Mouse (Mus musculus): ENCODE measurements at regions not wholly inside any gene's neighbourhood (a gene's known extent, or its start where the extent isn't known, plus 50 kb on each side); places are given as distances from the start of the nearest gene placed in this dataset.

DNA sequence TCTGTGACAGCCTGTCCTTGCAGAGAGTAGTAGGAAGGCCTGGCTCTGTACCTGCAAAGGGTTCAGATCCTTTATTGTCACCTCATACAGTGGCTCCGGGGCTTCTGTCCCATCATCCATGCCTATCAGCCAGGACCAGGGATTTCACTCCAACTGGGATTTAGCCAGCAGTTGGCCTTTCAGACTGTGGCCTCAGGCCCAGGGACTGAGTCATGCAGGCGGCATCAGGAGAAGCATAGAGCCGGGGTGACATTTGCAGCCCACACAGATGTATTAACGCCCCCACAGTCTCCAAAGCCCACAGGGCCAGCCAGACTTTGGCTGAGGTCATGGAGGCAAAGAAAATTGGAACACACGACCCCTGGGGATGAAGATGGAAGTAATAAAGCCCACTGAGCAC lies 222.9 kb downstream of the CK137956 start:
- 68% methylated on average over 5 of the region's 5 CpGs for WGBS
- Histone ChIP-seq H3K36me3 (no peaks in the 10 kb centered on the region), H3K4me3 (replicated peaks) (no peak overlapping the region), H3K27me3 (no peaks in the 10 kb centered on the region), H3K4me2 (no peak overlapping the region), H3K9ac (no peak overlapping the region), H3K27ac (no peak overlapping the region), H3K9me3 (replicated peaks) (no peaks in the 10 kb centered on the region), H3K4me1 (no peaks in the 10 kb centered on the region)
- ATAC-seq (replicated peaks; ENCODE audit: low FRiP score): no peak

DNA sequence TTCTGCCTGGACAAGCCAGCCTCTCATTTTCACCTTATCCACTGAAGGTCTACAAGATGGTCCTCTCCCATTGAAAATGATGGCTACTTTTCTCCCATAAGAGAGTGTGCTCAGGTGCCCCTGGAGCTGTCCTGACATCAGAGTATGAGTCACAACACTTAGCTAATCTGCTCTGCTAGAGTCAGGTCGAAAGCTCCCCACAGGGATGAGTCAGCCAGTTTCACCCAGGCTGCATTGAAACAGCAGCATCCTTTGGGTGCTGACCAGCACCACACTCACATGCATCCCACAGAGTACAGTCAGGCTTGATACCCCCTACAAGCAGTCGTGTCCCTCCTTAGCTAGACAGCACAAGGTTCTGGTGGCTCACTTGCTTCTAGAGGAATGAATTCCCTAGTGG lies 234.0 kb downstream of the CK137956 start:
- Histone ChIP-seq H3K9me3 (replicated peaks) (no peaks in the 10 kb centered on the region), H3K27ac (no peak overlapping the region), H3K4me3 (replicated peaks) (no peak overlapping the region), H3K27me3 (no peaks in the 10 kb centered on the region), H3K4me2 (no peak overlapping the region), H3K36me3 (no peaks in the 10 kb centered on the region), H3K9ac (no peak overlapping the region), H3K4me1 (no peaks in the 10 kb centered on the region)
- ATAC-seq (replicated peaks; ENCODE audit: low FRiP score): no peak
- WGBS: 73% methylated on average over 2 of the region's 2 CpGs

DNA sequence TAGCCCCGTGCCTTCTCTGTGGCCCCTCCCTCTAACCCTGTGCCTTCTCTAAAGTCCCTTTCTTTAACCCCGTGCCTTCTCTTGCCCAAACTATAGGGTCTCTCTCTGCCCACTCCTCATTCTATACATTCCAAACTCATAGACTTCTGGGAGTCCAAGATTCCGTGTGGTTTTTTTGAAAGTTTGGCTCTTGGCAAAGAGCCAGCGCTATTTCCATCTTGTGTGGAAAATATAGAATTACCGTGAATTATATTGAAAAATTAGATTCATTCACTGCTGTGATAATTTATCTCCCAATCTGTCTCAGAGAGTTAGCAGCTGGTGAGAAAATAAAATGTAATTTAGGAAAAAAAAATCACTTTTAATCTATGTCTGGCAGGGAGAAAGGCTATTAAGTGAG lies 234.6 kb downstream of the CK137956 start:
- Histone ChIP-seq H3K9ac (no peak overlapping the region), H3K27ac (no peak overlapping the region), H3K4me2 (no peak overlapping the region), H3K4me3 (replicated peaks) (no peak overlapping the region), H3K36me3 (no peaks in the 10 kb centered on the region), H3K27me3 (no peaks in the 10 kb centered on the region), H3K4me1 (no peaks in the 10 kb centered on the region), H3K9me3 (replicated peaks) (no peaks in the 10 kb centered on the region)
- no peak for ATAC-seq (replicated peaks; ENCODE audit: low FRiP score)
- WGBS: 60% methylated on average over 5 of the region's 5 CpGs

DNA sequence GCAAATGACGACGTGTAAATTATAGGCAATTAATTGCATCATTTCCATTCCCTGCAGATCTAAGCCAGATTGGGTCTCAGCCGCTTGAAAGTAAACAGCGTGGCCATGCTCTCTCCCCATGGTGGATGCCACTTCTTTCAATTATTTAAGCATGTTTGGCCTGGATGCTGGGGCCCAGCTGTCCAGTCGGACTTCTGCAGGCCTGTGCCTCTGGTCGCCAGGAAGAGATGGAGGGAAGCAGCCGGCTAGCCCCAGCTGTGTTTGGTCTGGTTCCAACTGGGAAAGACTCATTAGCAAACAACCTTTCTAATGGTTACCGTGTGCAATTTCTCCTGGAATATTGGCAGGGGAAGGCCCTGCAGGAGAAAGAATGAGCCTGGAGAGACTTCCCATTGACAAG lies 236.1 kb downstream of the CK137956 start:
- Histone ChIP-seq H3K9me3 (replicated peaks) (no peaks in the 10 kb centered on the region), H3K36me3 (no peaks in the 10 kb centered on the region), H3K4me1 (no peaks in the 10 kb centered on the region), H3K4me2 (no peak overlapping the region), H3K4me3 (replicated peaks) (no peak overlapping the region), H3K27ac (no peak overlapping the region), H3K27me3 (no peaks in the 10 kb centered on the region), H3K9ac (no peak overlapping the region)
- WGBS: 63% methylated on average over 8 of the region's 8 CpGs
- ATAC-seq (replicated peaks; ENCODE audit: low FRiP score): no peak

DNA sequence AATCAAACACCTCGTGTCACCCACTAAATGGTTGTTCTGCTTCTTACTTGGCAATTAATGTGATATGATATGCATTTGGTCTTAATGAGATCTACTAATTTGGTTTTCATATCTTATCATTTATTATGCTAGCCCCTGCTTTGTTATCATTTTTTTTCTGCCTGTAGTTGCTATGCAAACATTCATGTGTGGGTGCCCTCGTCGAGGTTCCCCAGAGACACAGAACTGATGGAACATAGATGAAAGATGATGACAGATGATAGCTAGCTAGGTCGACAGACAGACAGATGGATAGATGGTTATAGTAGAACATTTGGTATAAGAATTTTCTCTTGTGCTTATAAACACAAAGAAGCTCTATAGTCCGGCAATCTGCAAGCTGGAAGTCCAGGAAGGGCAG lies 252.1 kb downstream of the CK137956 start:
- no peak overlapping the region for H3K27ac ChIP-seq
- no peak for ATAC-seq (replicated peaks; ENCODE audit: low FRiP score)
- 84% methylated on average over 5 of the region's 5 CpGs for WGBS
- H3K27me3 ChIP-seq: no peaks in the 10 kb centered on the region
- no peak overlapping the region for H3K9ac ChIP-seq
- no peaks in the 10 kb centered on the region for H3K4me1 ChIP-seq
- H3K36me3 ChIP-seq: no peaks in the 10 kb centered on the region
- H3K4me2 ChIP-seq: no peak overlapping the region
- no peak overlapping the region for H3K4me3 ChIP-seq (replicated peaks)
- no peaks in the 10 kb centered on the region for H3K9me3 ChIP-seq (replicated peaks)

DNA sequence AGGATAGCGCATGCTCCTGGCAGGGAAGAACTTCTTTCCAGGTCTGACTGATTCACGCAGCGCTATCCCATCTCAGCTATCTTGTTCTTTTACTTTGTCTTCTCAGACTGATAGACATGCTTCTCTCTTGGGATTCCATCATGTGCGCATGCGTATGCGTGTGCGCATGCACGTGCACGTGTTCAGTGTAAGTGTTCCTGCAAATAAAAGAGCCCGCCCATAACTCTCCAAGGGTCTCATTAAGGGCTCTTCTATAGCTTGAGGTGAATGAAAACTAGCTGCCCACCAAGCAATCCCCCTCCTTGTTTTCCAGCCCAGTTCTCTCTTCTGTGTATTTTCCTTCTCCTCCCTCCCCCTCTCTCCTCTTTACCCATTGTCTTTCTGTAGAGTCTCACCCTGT lies 258.5 kb downstream of the CK137956 start:
- no peak overlapping the region for H3K4me2 ChIP-seq
- H3K9me3 ChIP-seq (replicated peaks): no peaks in the 10 kb centered on the region
- H3K36me3 ChIP-seq: no peaks in the 10 kb centered on the region
- H3K4me1 ChIP-seq: 0 out of 2 replicates have a peak, but pooled peaks cover 5% of the 10 kb centered on the region
- ATAC-seq (replicated peaks; ENCODE audit: low FRiP score): no peak
- WGBS: 87% methylated on average over 10 of the region's 10 CpGs
- no peak overlapping the region for H3K27ac ChIP-seq
- no peaks in the 10 kb centered on the region for H3K27me3 ChIP-seq
- H3K9ac ChIP-seq: no peak overlapping the region
- H3K4me3 ChIP-seq (replicated peaks): no peak overlapping the region

DNA sequence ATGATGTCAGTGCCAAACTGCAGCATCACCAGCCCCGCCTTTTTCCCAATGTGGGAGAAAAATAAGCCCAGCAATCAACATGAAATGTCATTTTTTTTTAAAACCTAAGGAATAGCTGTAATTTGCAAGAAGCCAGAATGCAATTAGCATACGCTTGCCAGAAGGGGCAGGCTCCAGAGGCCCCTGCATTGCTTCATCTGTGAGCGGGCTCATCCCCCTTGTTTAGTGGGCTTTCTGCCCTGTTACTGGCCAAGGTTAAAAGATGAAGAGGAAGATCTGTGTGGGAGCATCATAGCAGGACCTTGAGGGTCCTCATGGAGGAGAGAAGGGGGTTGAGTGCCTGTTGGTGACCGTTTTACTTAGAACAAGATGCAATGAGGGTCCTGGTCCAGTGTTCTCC lies 259.9 kb downstream of the CK137956 start:
- no peak overlapping the region for H3K4me3 ChIP-seq (replicated peaks)
- no peaks in the 10 kb centered on the region for H3K27me3 ChIP-seq
- ATAC-seq (replicated peaks; ENCODE audit: low FRiP score): no peak
- WGBS: 46% methylated on average over 4 of the region's 4 CpGs
- H3K4me1 ChIP-seq: 0 out of 2 replicates have a peak, but pooled peaks cover 5% of the 10 kb centered on the region
- no peaks in the 10 kb centered on the region for H3K36me3 ChIP-seq
- no peaks in the 10 kb centered on the region for H3K9me3 ChIP-seq (replicated peaks)
- no peak overlapping the region for H3K9ac ChIP-seq
- H3K4me2 ChIP-seq: no peak overlapping the region
- no peak overlapping the region for H3K27ac ChIP-seq

DNA sequence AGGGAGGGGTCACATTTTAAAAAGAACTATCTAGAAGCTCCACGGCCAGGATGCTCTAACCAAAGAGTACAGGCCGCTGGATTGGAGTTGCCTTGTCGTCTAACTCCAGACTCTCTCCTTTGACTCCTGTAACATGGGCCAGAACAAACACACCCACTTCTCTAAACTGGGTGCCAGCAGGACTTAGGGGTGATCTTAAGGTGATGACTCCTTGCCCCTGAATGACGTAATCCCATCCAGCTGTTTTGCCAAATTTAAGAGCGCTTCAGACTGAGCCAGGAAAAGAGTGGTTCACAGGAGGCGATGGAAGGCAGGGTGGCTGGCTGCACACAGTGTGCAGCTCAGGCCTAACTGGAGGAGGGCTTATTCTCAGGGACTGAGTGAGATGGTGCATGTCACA lies 261.0 kb downstream of the CK137956 start:
- no peaks in the 10 kb centered on the region for H3K9me3 ChIP-seq (replicated peaks)
- H3K4me1 ChIP-seq: 0 out of 2 replicates have a peak, but pooled peaks cover 5% of the 10 kb centered on the region
- H3K27ac ChIP-seq: no peak overlapping the region
- ATAC-seq (replicated peaks; ENCODE audit: low FRiP score): no peak
- no peak overlapping the region for H3K4me2 ChIP-seq
- H3K36me3 ChIP-seq: no peaks in the 10 kb centered on the region
- H3K27me3 ChIP-seq: no peaks in the 10 kb centered on the region
- H3K4me3 ChIP-seq (replicated peaks): no peak overlapping the region
- 81% methylated on average over 6 of the region's 6 CpGs for WGBS
- H3K9ac ChIP-seq: no peak overlapping the region

DNA sequence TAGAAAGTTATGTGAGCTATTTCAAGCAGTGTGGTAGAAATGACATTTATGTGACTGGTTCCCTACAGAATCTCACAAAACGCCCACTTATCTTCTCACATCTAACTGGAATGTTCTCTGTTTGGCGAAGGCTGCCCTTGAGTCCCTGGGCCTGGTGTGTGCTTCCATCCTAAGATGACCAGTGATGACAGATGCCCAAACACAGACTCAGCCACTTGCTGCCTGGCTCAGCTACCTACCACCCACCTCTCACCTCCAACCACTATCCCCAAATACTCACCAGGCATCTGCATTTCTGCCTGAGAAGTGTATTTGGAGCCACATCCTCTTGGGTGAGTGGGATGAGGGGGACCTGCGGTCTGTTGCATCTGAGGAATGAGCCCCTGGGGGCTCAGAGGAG lies 262.6 kb downstream of the CK137956 start:
- Histone ChIP-seq H3K9ac (no peak overlapping the region), H3K4me1 (0 out of 2 replicates have a peak, but pooled peaks cover 5% of the 10 kb centered on the region), H3K27ac (no peak overlapping the region), H3K9me3 (replicated peaks) (no peaks in the 10 kb centered on the region), H3K36me3 (no peaks in the 10 kb centered on the region), H3K4me2 (no peak overlapping the region), H3K27me3 (no peaks in the 10 kb centered on the region), H3K4me3 (replicated peaks) (no peak overlapping the region)
- 67% methylated on average over 3 of the region's 3 CpGs for WGBS
- ATAC-seq (replicated peaks; ENCODE audit: low FRiP score): no peak

DNA sequence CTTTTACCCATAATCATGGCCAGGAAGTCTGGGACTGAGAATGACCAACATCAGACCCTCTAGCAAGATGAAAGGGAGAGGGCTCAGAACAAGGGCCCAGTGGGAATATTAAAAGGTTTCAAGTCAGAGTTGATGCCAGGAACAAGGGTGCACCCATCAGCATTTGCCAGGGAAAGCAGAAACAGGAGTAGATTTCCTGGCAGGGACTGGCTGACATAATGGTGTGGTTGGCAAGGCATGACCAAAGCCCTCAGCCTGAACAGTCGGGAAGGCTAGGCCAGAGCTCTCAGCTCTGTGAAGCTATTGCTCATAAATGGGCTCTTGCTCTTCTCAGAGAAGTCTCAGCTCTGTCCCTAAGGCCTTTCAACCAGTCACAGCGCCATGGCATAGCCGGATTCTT lies 263.6 kb downstream of the CK137956 start:
- Histone ChIP-seq H3K27ac (no peak overlapping the region), H3K9ac (no peak overlapping the region), H3K27me3 (no peaks in the 10 kb centered on the region), H3K4me2 (no peak overlapping the region), H3K4me3 (replicated peaks) (no peak overlapping the region), H3K36me3 (no peaks in the 10 kb centered on the region), H3K9me3 (replicated peaks) (no peaks in the 10 kb centered on the region), H3K4me1 (0 out of 2 replicates have a peak, but pooled peaks cover 5% of the 10 kb centered on the region)
- ATAC-seq (replicated peaks; ENCODE audit: low FRiP score): no peak
- 67% methylated on average over 3 of the region's 3 CpGs for WGBS

DNA sequence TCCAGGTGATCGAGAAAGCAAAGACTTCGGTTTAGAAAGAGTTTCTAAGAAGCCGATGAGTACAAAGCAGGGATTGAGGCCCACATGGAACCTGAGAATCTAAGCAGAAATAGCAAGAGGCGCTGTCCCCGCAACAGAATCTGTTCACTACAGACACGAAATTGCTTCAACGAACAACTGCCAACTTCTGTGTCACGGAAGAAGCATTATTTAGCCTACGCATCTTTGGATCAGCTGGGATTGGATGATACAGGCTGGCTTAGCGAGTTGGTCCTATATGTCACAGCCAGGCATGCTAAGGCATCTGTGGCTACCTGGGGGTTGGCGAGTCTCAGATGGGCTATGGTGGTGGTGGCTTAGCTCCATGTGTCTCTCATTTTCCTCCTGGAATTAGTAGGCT lies 269.1 kb downstream of the CK137956 start:
- H3K4me2 ChIP-seq: no peak overlapping the region
- no peaks in the 10 kb centered on the region for H3K4me1 ChIP-seq
- no peak overlapping the region for H3K4me3 ChIP-seq (replicated peaks)
- no peaks in the 10 kb centered on the region for H3K9me3 ChIP-seq (replicated peaks)
- H3K27me3 ChIP-seq: no peaks in the 10 kb centered on the region
- no peak overlapping the region for H3K9ac ChIP-seq
- 94% methylated on average over 11 of the region's 11 CpGs for WGBS
- H3K36me3 ChIP-seq: no peaks in the 10 kb centered on the region
- H3K27ac ChIP-seq: no peak overlapping the region
- ATAC-seq (replicated peaks; ENCODE audit: low FRiP score): no peak

DNA sequence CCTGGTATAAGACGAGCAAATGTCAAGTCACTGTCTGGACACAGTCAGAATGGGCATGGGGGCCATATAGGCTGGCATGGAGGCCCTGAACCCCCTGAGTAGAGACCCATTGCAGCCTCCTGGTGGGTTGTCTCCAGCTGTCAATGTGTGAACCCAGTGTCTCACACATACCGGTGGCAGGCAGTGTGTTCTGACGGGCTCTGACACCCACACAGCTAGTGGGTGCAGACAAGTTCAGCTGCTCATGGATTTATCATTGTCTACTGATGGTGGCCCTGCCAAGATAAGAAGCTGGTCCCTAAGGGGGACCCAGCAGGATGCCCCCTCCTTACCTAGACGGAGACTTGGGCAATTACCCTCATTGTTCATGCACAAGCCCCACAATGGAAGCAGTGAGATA lies 280.8 kb downstream of the CK137956 start:
- no peak for ATAC-seq (replicated peaks; ENCODE audit: low FRiP score)

DNA sequence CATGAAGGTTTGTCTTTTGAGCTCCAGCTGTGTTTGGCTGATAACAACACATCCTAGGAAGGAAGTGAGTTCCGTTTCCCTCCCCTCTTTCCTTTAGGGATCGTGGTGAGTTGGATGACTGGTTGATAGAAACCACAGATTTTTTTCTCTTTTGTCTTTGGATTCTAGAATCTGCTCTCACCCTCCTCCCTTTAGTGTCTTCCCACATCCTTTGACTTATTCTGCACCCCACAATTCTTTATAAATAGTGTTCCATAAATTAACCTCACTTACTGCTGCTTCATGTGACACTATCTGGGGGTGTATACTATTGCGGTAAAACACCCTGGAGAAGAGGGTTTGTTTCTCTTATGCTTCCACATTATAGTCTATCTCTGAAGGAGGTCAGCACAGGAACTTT lies 285.7 kb downstream of the CK137956 start:
- Histone ChIP-seq H3K36me3 (no peaks in the 10 kb centered on the region), H3K27ac (no peak overlapping the region), H3K9ac (no peak overlapping the region), H3K9me3 (replicated peaks) (no peaks in the 10 kb centered on the region), H3K27me3 (no peaks in the 10 kb centered on the region), H3K4me2 (no peak overlapping the region), H3K4me1 (no peaks in the 10 kb centered on the region), H3K4me3 (replicated peaks) (no peak overlapping the region)
- ATAC-seq (replicated peaks; ENCODE audit: low FRiP score): no peak
- 54% methylated on average over 3 of the region's 3 CpGs for WGBS

More for the DNA sequence above, 280.8 kb downstream of the CK137956 start:
- Histone ChIP-seq H3K27ac (no peak overlapping the region), H3K4me3 (replicated peaks) (no peak overlapping the region), H3K36me3 (no peaks in the 10 kb centered on the region), H3K9ac (no peak overlapping the region), H3K4me1 (no peaks in the 10 kb centered on the region), H3K4me2 (no peak overlapping the region), H3K27me3 (no peaks in the 10 kb centered on the region), H3K9me3 (replicated peaks) (no peaks in the 10 kb centered on the region)
- 77% methylated on average over 4 of the region's 4 CpGs for WGBS
